Mouse (Mus musculus) midbrain, embryonic 11.5 days (tissue): ENCODE data around the gene Tex2. TPM values are rescaled to one million over a fixed set of nuclear protein-coding genes. Genes with fewer than 3 reads are reported as not detected.
"Not testable (repeated sequence)": the region's sequence is repeated elsewhere in the genome, so short reads cannot be mapped to it uniquely, and the experiment has no call there.

Experiments used
- ATAC-seq: fragments of 200-750 bp; cut with Nextera tagmentation; 2 replicates; pipeline ENCODE4 v1.8.0; 2017; ENCODE audit warnings: moderate TSS enrichment, moderate library complexity; ENCODE audit not compliant: low FRiP score
- DNase-seq: peaks from one replicate; pipeline ENCODE4 v3.0.0; 2015; ENCODE audit warnings: low spot score; ENCODE audit errors: missing footprints
- H3K27ac ChIP-seq: fragments of 300-500 bp; sonication (generic); 2 replicates; pipeline ENCODE4 v1.5.1; 2014; ENCODE audit warnings: low read depth, low read length
- H3K27me3 ChIP-seq: fragments of 300-500 bp; sonication (generic); 2 replicates; pipeline ENCODE4 v1.6.1; 2014; ENCODE audit warnings: mild to moderate bottlenecking, low read length, moderate library complexity, mixed read lengths; ENCODE audit not compliant: control insufficient read depth, insufficient read depth
- H3K36me3 ChIP-seq: fragments of 300-500 bp; sonication (generic); 2 replicates; pipeline ENCODE4 v1.6.1; 2014; ENCODE audit warnings: mild to moderate bottlenecking, low read length, moderate library complexity, mixed read lengths; ENCODE audit not compliant: control insufficient read depth, insufficient read depth
- H3K4me1 ChIP-seq: fragments of 300-500 bp; sonication (generic); 2 replicates; pipeline ENCODE4 v1.6.1; 2014; ENCODE audit warnings: low read length; ENCODE audit not compliant: control insufficient read depth, insufficient read depth
- H3K4me2 ChIP-seq: fragments of 300-500 bp; sonication (generic); 2 replicates; pipeline ENCODE4 v1.6.1; 2014; ENCODE audit warnings: mild to moderate bottlenecking, moderate library complexity
- H3K4me3 ChIP-seq: fragments of 300-500 bp; sonication (generic); 2 replicates; pipeline ENCODE4 v1.5.1; 2014; ENCODE audit warnings: low read depth, low read length
- H3K9ac ChIP-seq: fragments of 300-500 bp; sonication (generic); 2 replicates; pipeline ENCODE4 v1.6.1; 2014; ENCODE audit warnings: low read length
- H3K9me3 ChIP-seq: fragments of 300-500 bp; sonication (generic); 2 replicates; pipeline ENCODE4 v1.6.1; 2016; ENCODE audit warnings: low read length; ENCODE audit not compliant: control insufficient read depth
- WGBS: fragments of 180-500 bp; shearing (Covaris S2); extraction: QIAGEN DNeasy Blood & Tissue Kit; methylation state at CpG from one replicate; pipeline ENCODE4 v1.1.7; 2014; 5-methylcytosine and 5-hydroxymethylcytosine counted together
- polyA plus RNA-seq: library from polyadenylated mRNA; unstranded; fragments of >200 nt; fragmentation: Nextera tagmentation; extraction: Ambion mirVana; gene quantifications from 2 replicates; pipeline ENCODE4 v1.2.1, GENCODE M21; 2014

Gene Tex2
- polyA plus RNA-seq, 1 experiment from 2014 or later = 9.9 TPM

DNA sequence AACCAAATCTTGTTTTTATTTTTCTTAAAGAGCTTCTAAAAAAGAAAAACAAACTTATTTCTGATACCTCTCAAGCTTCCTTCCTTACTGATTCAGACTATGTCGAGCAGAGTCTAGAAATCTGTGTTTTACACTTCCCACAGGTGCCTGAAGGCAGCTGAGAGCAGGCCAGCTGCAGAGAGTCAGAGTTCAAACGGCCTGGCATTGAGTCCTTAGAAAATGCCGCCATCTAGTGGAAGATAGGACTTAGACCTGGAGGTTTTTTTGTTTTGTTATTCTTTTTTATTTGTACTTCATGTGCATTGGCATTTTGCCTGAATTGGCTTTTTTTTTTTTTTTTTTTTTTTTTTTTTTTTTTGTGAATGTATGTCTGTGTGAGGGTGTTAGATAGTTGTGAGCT lies 121.8 kb downstream of the Tex2 start:
- no peaks in the 10 kb centered on the region for H3K36me3 ChIP-seq
- peaks cover 4% of the 10 kb centered on the region for H3K4me1 ChIP-seq
- H3K4me3 ChIP-seq = no peak overlapping the region
- WGBS = 3% methylated on average over 3 of the region's 3 CpGs
- H3K9ac ChIP-seq = no peak overlapping the region
- no peaks in the 10 kb centered on the region for H3K9me3 ChIP-seq
- no peaks in the 10 kb centered on the region for H3K27me3 ChIP-seq
- no peak overlapping the region for H3K27ac ChIP-seq
- ATAC-seq = no peak
- H3K4me2 ChIP-seq = no peak overlapping the region
- DNase-seq = peak; percentile 91

GRCm38 (mm10) chr11:106490600-106490999 lies 122.6 kb downstream of the Tex2 start:
- not testable (repeated sequence) for H3K9me3 ChIP-seq, H3K4me1 ChIP-seq, ATAC-seq, H3K4me3 ChIP-seq, H3K4me2 ChIP-seq, H3K27ac ChIP-seq, H3K27me3 ChIP-seq, H3K36me3 ChIP-seq, H3K9ac ChIP-seq, DNase-seq
- 87% methylated on average over 6 of the region's 6 CpGs for WGBS

DNA sequence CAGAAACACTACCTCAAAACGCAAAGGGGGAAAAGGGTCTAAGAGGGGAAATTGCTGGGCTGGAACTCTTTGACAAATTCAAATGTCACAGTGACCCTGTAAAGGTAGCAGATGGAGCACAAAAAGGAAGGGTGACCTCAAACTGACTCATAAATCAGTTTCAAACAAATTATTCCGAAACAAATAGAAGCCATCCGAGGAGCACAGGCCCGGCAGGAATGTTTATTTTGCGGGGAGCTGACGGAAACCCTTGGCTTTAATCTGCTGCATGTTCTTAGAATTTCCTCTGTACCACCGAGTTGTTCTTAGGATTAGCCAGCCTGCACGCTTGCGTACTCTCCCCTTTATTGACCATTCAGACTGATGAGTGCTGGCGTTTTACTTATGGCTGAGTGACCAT lies 123.2 kb downstream of the Tex2 start:
- DNase-seq (peak; percentile 75), ATAC-seq (no peak)
- peaks cover 5% of the 10 kb centered on the region for H3K4me1 ChIP-seq
- H3K36me3 ChIP-seq = no peaks in the 10 kb centered on the region
- H3K27me3 ChIP-seq = no peaks in the 10 kb centered on the region
- WGBS = 54% methylated on average over 10 of the region's 10 CpGs
- no peak overlapping the region for H3K27ac ChIP-seq
- no peak overlapping the region for H3K9ac ChIP-seq
- no peak overlapping the region for H3K4me2 ChIP-seq
- no peak overlapping the region for H3K4me3 ChIP-seq
- H3K9me3 ChIP-seq = no peaks in the 10 kb centered on the region

GRCm38 (mm10) chr11:106489036-106489693 lies 124.1 kb downstream of the Tex2 start:
- H3K9ac ChIP-seq = no peak overlapping the region
- H3K27ac ChIP-seq = no peak overlapping the region
- H3K27me3 ChIP-seq = no peaks in the 10 kb centered on the region
- ATAC-seq (no peak), DNase-seq (no peak)
- no peak overlapping the region for H3K4me3 ChIP-seq
- peaks cover 5% of the 10 kb centered on the region for H3K4me1 ChIP-seq
- H3K9me3 ChIP-seq = no peaks in the 10 kb centered on the region
- 54% methylated on average over 6 of the region's 7 CpGs for WGBS
- no peak overlapping the region for H3K4me2 ChIP-seq
- H3K36me3 ChIP-seq = no peaks in the 10 kb centered on the region

GRCm38 (mm10) chr11:106488126-106488561 lies 125.1 kb downstream of the Tex2 start:
- ATAC-seq (peak; percentile 55), DNase-seq (no peak)
- H3K9me3 ChIP-seq = no peaks in the 10 kb centered on the region
- H3K36me3 ChIP-seq = no peaks in the 10 kb centered on the region
- WGBS = 18% methylated on average over 17 of the region's 17 CpGs
- no peak overlapping the region; the same call in 1 of the 2 replicates for H3K9ac ChIP-seq
- H3K4me3 ChIP-seq = peak overlapping the region; percentile 91
- peak overlapping the region; percentile 90 for H3K4me2 ChIP-seq
- H3K27me3 ChIP-seq = no peaks in the 10 kb centered on the region
- no peak overlapping the region for H3K27ac ChIP-seq
- peaks cover 5% of the 10 kb centered on the region for H3K4me1 ChIP-seq

GRCm38 (mm10) chr11:106487733-106488115 lies 125.5 kb downstream of the Tex2 start, which contains the start of gene Ern1:
Ern1 (minus strand) TSS chr11:106487852.
- WGBS = under 1% methylated on average over 27 of the region's 28 CpGs
- Histone ChIP-seq H3K4me2 (peak within 1 kb of the TSS; percentile 90), H3K27me3 (no peaks in the 10 kb centered on the region), H3K9ac (peak within 1 kb of the TSS; percentile 70), H3K36me3 (no peaks in the 10 kb centered on the region), H3K4me3 (peak within 1 kb of the TSS; percentile 91), H3K9me3 (no peaks in the 10 kb centered on the region), H3K27ac (peak within 1 kb of the TSS; percentile 62), H3K4me1 (peaks cover 5% of the 10 kb centered on the region)
- ATAC-seq (peak; percentile 97), DNase-seq (peak; percentile 99)

GRCm38 (mm10) chr11:106486866-106487732 lies 126.1 kb downstream of the Tex2 start:
- no peaks in the 10 kb centered on the region for H3K27me3 ChIP-seq
- ATAC-seq (peak; percentile 91), DNase-seq (peak; percentile 94)
- no peaks in the 10 kb centered on the region for H3K36me3 ChIP-seq
- peak overlapping the region; percentile 90 for H3K4me2 ChIP-seq
- no peaks in the 10 kb centered on the region for H3K9me3 ChIP-seq
- peak overlapping the region; percentile 62 for H3K27ac ChIP-seq
- under 1% methylated on average over 79 of the region's 86 CpGs for WGBS
- peaks cover 5% of the 10 kb centered on the region for H3K4me1 ChIP-seq
- peak overlapping the region; percentile 70 for H3K9ac ChIP-seq
- peak overlapping the region; percentile 91 for H3K4me3 ChIP-seq

DNA sequence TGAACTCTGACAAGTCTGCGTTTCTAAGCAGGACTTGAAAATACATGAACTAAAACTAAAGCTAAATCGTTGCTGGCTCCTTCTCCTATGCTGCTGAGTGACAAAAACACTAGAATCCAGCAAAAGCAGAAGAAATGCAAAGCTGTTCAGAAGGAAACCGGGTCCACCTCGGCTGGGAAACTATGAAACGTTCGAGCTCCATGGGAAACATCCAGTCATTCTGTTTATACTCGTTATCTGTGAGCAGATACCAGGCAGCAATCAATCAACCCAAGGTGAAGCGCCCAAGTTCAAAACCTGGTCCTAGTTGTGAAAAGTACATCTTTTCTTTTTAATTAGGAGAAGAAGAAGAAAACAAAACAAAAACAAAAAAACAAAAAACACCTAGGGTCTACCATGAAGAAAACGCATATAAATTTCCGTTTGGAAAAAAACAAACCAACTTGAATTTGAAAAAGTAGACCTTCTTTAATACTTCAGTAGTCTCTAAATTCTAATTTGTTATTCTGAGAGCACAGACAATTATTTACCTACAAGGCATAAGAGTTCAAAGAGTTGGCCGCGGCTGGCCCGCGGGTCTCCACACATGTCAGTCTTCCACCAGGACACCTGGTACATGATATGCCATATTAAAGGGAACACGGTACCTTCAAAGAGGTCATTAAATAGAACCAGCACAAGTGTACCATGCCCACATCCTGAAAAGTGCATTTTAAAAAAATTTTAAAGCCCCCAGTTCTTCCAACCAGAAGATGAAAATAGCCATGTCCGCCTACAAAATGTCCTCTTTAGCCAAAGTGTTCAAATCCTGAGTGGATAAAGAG lies 127.0 kb downstream of the Tex2 start:
- Histone ChIP-seq H3K9me3 (no peaks in the 10 kb centered on the region), H3K27ac (no peak overlapping the region), H3K27me3 (no peaks in the 10 kb centered on the region), H3K4me1 (peaks cover 5% of the 10 kb centered on the region), H3K4me3 (peak overlapping the region; percentile 91), H3K36me3 (no peaks in the 10 kb centered on the region), H3K9ac (peak overlapping the region; percentile 70; the same call in 1 of the 2 replicates), H3K4me2 (peak overlapping the region; percentile 90)
- ATAC-seq = no peak
- WGBS = 70% methylated on average over 16 of the region's 16 CpGs
- DNase-seq = peak; percentile 71
